Mouse (Mus musculus): Measurements from ENCODE around the gene Arhgap9.

Gene Arhgap9

DNA sequence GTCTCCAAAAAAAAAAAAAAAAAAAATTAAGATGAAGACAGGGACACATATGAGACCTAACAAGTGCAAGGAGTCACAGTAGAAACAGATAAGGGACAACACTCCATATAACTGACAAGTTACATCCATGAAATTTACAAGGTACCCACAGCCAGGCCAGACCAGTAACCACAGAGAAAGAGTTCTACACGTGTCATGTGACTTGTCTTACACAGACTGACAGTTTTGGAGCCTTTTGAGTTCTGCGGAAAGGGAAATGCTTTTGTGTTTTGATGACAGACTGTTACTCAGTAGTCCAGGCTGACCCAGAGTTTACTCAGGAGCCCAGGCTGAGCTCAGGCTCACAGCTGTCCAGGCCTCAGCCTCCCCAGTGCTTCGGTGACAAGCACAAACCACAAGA is 21.3 kb downstream of the Arhgap9 start:
- no peak for DNase-seq (ENCODE audit: low read depth, low spot score)

DNA sequence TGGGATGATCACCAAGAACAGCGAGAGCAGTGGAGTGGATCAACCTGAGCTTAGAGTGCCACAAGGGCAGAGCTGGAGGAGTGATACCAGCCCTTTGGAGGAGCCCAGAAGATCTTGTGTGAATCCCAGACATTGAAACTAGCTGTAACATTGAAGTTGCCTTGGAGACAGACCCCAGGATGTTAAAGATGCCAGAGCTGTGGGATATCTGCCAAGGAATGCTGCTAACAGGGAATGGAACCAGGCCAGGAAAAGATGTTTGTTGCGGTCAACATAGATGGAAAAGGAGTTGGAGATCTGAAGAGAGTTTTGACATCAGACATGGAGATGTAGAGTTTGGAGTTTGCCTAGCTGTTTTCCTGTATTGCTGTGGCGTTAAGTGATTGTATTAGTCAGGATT is 24.4 kb downstream of the Arhgap9 start:
- DNase-seq (ENCODE audit: low read depth, low spot score): no peak

DNA sequence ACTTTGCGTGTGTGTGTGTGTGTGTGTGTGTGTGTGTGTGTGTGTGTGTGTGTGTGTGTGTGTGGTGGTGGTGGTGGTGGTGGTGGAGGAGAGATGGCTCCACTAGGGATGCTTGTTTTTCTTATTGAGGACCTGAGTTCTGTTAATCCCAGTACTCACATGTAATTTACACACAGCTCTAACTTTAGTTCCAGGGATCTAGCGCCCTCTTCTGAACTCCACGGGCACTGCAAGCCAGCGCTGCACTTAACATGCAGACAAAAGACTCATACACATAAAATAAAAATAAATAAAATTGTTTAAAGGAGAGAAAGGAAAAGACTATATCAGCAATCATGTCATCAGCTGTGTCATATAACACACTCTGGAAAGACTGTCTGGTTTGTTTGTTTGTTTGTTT is 27.2 kb downstream of the Arhgap9 start:
- DNase-seq (ENCODE audit: low read depth, low spot score): no peak

DNA sequence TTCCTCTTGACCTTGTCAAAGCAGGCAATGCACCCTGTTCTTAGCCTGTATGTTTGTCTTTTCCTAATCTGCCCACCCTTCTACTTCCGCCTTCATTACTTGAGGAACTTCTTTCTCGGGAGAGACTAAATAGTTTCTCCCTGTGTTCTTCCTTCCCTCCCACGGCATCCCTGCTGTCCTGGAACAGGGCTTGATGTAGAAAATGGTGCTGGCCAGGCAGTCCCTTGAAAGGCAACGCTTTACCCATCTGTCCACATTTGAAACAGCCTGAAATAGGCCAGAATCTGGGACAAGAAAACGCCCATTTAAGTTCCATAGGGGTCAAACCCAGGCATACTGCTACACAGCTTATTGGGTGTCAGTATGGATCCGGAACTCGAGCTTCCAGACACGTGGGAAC is 28.0 kb downstream of the Arhgap9 start:
- DNase-seq (ENCODE audit: low read depth, low spot score): no peak

- no peak for DNase-seq (ENCODE audit: low read depth, low spot score)
Measured at GRCm38 (mm10) chr10:127350594-127351284, 29.0 kb downstream of the Arhgap9 start.

GRCm38 (mm10) chr10:127351285-127351595 is 29.5 kb downstream of the Arhgap9 start:
- DNase-seq (ENCODE audit: low read depth, low spot score): no peak

DNA sequence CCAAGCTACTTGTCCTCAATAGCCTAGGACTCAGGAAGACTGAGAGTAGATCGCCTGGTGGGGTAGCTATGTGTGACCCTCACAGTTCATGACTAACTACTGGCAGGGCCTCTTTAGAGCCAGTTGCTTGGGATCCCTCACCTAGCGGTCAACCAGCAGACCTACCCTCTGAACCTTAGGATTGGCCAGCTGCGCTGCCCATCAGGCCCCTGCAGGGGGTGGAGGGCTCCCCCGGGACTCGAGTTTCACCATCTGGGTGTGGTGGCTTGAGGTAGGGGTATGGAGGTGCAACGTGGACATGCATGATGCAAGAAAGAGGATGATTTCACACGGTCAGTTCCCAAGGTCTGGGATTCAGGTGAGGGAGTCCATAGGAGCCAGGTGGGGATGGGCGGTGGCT is 30.0 kb downstream of the Arhgap9 start:
- no peak for DNase-seq (ENCODE audit: low read depth, low spot score)

- DNase-seq (ENCODE audit: low read depth, low spot score): no peak
Measured at GRCm38 (mm10) chr10:127352187-127352586, 30.4 kb downstream of the Arhgap9 start.

GRCm38 (mm10) chr10:127352766-127353165 is 31.0 kb downstream of the Arhgap9 start:
- DNase-seq (ENCODE audit: low read depth, low spot score): no peak

DNA sequence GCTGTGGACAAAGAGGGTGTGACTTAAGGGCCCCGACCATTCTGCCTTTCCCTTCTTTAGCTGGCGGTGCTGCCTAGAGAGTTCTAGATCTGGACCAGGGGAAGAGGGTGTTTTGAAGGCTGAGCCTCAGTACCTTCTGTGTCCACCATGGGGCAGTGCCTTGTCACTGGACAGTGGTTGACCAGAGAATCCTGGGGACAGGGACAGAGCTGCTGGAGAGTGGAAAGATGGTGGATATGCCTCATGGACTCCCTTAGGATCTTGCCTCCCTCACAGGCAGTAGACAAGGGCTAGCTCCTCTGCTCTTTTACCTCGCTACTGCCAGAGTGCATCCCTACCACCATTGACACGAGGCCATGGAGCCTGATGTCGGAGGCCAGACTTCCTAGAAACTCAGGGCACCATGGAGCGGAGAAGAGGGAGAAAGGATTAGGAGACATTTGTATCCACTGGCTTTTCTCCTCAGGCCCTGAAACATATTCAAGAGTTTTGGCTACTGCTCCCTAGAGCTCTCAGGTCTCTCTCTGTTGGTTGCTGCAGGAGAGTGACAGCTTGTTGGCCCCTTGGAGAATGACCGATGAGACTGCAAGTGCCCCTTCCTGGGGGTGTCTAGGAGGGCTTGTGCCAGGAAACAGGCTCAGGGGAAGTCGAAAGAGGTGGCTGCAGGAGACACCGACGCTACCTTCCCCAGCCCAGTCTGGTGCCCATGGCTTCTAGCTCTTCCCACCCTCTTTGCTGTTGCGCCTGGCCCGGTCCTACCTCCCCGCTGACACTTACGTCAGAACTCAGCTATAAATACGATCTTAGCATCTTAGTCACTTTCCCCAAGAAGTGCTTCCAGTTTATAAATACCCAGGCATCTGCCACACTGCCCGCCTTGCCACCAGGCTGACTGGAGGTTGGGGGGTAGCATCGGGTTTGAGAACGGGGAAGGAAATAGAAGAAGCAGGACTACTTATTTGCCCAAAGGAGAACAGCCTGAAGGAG is 32.4 kb downstream of the Arhgap9 start, which contains the start of gene Inhbe:
Inhbe (minus strand) TSS at position 503 of the 987 bp plus-strand sequence.
- DNase-seq (ENCODE audit: low read depth, low spot score): no peak

DNA sequence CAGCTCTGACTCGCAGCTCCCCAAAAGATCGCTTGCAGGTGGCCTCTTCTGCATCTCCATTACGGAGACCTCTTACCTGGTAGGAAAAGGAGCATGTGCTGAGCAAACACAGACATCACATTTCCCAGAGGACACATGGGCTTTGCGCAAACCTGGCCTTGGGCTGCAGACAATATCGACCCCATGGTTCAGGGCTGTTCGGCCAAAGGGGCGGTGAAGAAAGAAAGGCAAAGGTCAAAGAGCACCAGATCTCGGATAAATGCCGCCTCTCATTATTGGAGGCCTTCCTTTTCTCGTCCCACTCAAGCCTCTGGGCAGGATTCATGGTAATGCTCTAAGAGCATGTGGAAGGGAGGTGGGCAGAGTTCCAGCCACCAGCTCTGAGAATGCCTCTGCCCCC is 33.6 kb downstream of the Arhgap9 start:
- DNase-seq (ENCODE audit: low read depth, low spot score): no peak

- DNase-seq (ENCODE audit: low read depth, low spot score): no peak
Measured at GRCm38 (mm10) chr10:127360714-127361113, 39.0 kb downstream of the Arhgap9 start.

- no peak for DNase-seq (ENCODE audit: low read depth, low spot score)
Measured at GRCm38 (mm10) chr10:127367116-127367515, 45.4 kb downstream of the Arhgap9 start.

- DNase-seq (ENCODE audit: low read depth, low spot score): no peak
Measured at GRCm38 (mm10) chr10:127368273-127368672, 46.5 kb downstream of the Arhgap9 start.

GRCm38 (mm10) chr10:127369834-127370820 is 48.4 kb downstream of the Arhgap9 start, which contains the start of gene Inhbc:
TSS of gene Inhbc (minus strand) at chr10:127370431.
- DNase-seq (ENCODE audit: low read depth, low spot score): no peak

GRCm38 (mm10) chr10:127371023-127371422 is 49.3 kb downstream of the Arhgap9 start:
- DNase-seq (ENCODE audit: low read depth, low spot score): no peak

DNA sequence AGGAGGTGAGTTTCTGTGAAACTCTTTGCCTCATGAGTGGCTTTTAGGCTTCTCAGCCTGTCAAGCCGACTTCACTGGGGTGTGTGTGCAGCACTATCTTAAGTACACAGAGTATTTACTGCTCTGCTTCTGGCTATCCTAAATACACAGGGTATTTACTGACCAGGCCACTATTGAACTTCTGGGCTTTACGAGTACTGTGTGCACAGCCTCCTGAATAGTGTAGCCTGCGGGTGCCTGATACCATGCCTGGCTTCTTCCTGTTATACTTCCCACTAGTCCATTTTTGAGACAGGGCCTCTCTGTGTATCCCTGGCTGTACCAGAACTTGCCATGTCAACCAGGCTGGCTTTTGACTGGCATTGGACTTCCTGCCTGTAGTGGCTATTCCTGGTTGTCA is 55.9 kb downstream of the Arhgap9 start:
- no peak for DNase-seq (ENCODE audit: low read depth, low spot score)
